Mouse (Mus musculus) liver, embryonic 14.5 days (tissue): ENCODE results near the gene Lypd6.

Experiments
- CTCF ChIP-seq: IDR thresholded peaks from 2 replicates; pipeline ENCODE4 v1.5.1; 2016; ENCODE audit warnings: antibody characterized with exemption, low read depth, control low read depth
- EP300 ChIP-seq: IDR thresholded peaks from 2 replicates; pipeline ENCODE4 v1.6.1; 2016; ENCODE audit warnings: antibody characterized with exemption, low read depth

DNA sequence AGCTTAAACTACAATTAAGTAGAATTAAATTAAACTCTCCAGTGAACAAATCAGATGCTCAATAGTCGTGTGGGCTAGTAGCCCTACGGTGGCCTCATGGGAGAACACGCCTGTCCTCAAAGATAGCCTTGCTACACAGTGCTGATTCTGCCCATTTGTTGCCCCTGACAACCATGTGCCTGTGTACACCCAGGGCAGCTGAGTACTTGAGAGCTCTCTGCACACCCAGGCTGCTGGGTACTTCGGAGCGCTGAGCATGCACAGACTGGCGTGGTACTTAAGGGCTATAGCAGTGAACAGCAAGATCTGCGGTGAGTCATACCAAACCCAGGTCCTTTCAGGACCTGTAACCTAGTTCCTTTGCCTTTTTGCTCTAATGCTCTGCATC, 84.0 kb downstream of the Lypd6 start:
- TF ChIP-seq CTCF, result no peak
- no peak for TF ChIP-seq EP300
